Mouse (Mus musculus) liver, embryonic 15.5 days (tissue): ENCODE results near the gene Gabrb3. TPM values are rescaled to one million over a fixed set of nuclear protein-coding genes. Genes with fewer than 3 reads are reported as not detected.

Source experiments
- ATAC-seq: fragments of 200-750 bp; cut with Nextera tagmentation; 2 replicates; pipeline ENCODE4 v1.8.0; 2017; ENCODE audit warnings: moderate number of reproducible peaks, mild to moderate bottlenecking, moderate library complexity; ENCODE audit not compliant: insufficient read depth
- H3K27ac ChIP-seq: fragments of 300-500 bp; sonication (generic); replicated peaks from 2 replicates; pipeline ENCODE4 v1.5.1; 2015; ENCODE audit warnings: mild to moderate bottlenecking, inconsistent platforms
- H3K27me3 ChIP-seq: fragments of 300-500 bp; sonication (generic); 2 replicates; pipeline ENCODE4 v1.6.1; 2015; ENCODE audit warnings: mild to moderate bottlenecking, inconsistent platforms
- H3K36me3 ChIP-seq: fragments of 300-500 bp; sonication (generic); replicated peaks from 2 replicates; pipeline ENCODE4 v1.6.1; 2015; ENCODE audit warnings: moderate library complexity, mild to moderate bottlenecking, inconsistent platforms
- H3K4me1 ChIP-seq: fragments of 300-500 bp; sonication (generic); replicated peaks from 2 replicates; pipeline ENCODE4 v1.6.1; 2015; ENCODE audit warnings: inconsistent platforms
- H3K4me2 ChIP-seq: fragments of 300-500 bp; sonication (generic); 2 replicates; pipeline ENCODE4 v1.6.1; 2015; ENCODE audit warnings: moderate library complexity, mild to moderate bottlenecking, inconsistent platforms
- H3K4me3 ChIP-seq: fragments of 300-500 bp; sonication (generic); replicated peaks from 2 replicates; pipeline ENCODE4 v1.5.1; 2015; ENCODE audit warnings: mild to moderate bottlenecking, inconsistent platforms
- H3K9ac ChIP-seq: fragments of 300-500 bp; sonication (generic); 2 replicates; pipeline ENCODE4 v1.6.1; 2015; ENCODE audit warnings: moderate library complexity, mild to moderate bottlenecking, inconsistent platforms
- H3K9me3 ChIP-seq: fragments of 300-500 bp; sonication (generic); replicated peaks from 2 replicates; pipeline ENCODE4 v1.6.1; 2016; ENCODE audit warnings: inconsistent platforms
- WGBS: fragments of 180-500 bp; shearing (Covaris S2); methylation state at CpG from one replicate; pipeline ENCODE4 v1.1.7; 2015; ENCODE audit warnings: mixed read lengths; ENCODE audit not compliant: insufficient replicate concordance; 5-methylcytosine and 5-hydroxymethylcytosine counted together
- polyA plus RNA-seq: library from polyadenylated mRNA; unstranded; fragments of >200 nt; fragmentation: Nextera tagmentation; extraction: Ambion mirVana; gene quantifications from 2 replicates; pipeline ENCODE4 v1.2.1, GENCODE M21; 2015

Gabrb3 gene
- 0.05 TPM in 1 of 2 replicates, not detected in the other for polyA plus RNA-seq

- WGBS: 54% methylated on average over 2 of the region's 2 CpGs
Observed at GRCm38 (mm10) chr7:57419392-57419791, at the start of gene Gabrb3. Gene Gabrb3, plus strand, starts transcription at chr7:57419692.

DNA sequence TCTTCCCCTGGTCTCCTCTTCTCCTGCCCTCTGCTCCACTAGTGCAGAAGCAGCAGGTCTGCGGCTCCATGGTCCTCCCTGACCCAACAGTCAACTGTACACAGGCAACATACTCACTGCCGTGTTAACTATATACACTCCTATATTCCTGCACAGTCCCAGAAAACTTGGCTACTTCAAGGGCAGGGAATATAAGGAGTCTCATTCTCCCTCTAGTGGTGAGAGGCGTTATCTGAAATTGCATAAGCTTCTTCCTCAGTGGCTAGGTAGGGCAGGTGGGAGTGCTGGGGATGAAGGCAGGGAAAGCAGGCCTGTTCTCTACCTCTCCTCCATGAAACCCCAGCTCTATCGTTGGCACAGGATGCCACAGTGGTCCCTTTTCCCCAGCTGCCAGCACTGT is 35.4 kb upstream of the Gabrb3 start:
- 23% methylated on average over 4 of the region's 4 CpGs for WGBS
- Histone ChIP-seq H3K27me3 (peaks cover 24% of the 10 kb centered on the region), H3K9me3 (no peaks in the 10 kb centered on the region), H3K4me3 (no peak overlapping the region), H3K9ac (no peak overlapping the region), H3K36me3 (no peaks in the 10 kb centered on the region), H3K4me2 (no peak overlapping the region), H3K27ac (no peak overlapping the region), H3K4me1 (no peaks in the 10 kb centered on the region)
- ATAC-seq: no peak

More at GRCm38 (mm10) chr7:57419392-57419791, at the start of gene Gabrb3:
- no peaks in the 10 kb centered on the region for H3K36me3 ChIP-seq
- no peak within 1 kb of the TSS for H3K4me2 ChIP-seq
- no peak within 1 kb of the TSS for H3K27ac ChIP-seq
- no peak within 1 kb of the TSS for H3K9ac ChIP-seq
- H3K9me3 ChIP-seq: no peaks in the 10 kb centered on the region
- H3K4me1 ChIP-seq: no peaks in the 10 kb centered on the region
- H3K27me3 ChIP-seq: no peaks in the 10 kb centered on the region
- H3K4me3 ChIP-seq: no peak within 1 kb of the TSS
- no peak for ATAC-seq

DNA sequence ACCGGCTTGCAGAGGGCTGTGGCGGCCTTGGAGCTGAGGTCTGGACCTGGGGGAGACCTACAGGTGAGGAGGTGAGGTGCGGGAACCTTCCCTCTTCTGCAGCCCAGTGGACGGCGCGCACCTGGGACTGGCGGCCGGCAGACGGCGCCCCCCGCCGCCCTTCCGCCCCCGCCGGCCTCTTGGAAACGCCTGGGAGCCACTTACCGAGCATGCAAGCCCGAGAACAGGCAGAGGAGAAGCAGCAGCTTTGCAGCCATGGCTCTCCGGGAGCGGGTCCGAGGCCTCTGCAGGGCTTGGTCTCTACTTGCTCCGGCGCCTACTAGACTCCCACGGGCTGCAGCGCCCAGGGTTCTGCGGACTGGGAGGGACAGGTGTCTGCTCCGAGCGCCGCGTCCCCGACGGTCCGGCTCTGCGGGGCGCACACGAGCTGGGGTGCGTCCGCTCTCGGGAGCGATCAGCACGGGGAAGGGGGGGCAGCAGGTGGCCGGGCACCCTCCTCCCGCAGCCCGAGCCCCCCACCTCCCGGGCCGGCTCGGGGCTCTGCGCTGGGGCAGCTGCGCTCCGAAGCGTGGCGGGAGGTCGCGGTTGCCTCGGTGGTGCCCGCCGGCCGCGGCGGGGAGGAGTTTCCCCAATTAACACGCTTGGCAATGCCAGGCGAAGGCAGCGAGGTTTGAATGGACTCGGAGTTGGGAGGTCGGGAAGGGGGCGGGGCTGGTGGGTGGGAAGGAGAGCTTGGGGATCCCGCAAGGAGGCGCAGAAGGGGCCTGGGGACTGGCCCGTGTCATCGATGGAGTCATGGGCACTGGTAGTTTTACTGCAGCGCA is 32.8 kb upstream of the Gabrb3 start, which contains the start of gene Gabrg3:
Gabrg3 (minus strand) TSS at position 672 of the 824 bp plus-strand sequence.
- Histone ChIP-seq H3K27me3 (peaks cover 24% of the 10 kb centered on the region), H3K9me3 (no peaks in the 10 kb centered on the region), H3K4me1 (no peaks in the 10 kb centered on the region), H3K4me3 (no peak within 1 kb of the TSS), H3K27ac (no peak within 1 kb of the TSS), H3K36me3 (no peaks in the 10 kb centered on the region), H3K9ac (no peak within 1 kb of the TSS), H3K4me2 (peak within 1 kb of the TSS; percentile 37)
- WGBS: 2% methylated on average over 60 of the region's 71 CpGs
- no peak for ATAC-seq

- ATAC-seq: no peak
- no peaks in the 10 kb centered on the region for H3K4me1 ChIP-seq
- H3K9me3 ChIP-seq: no peaks in the 10 kb centered on the region
- no peak overlapping the region for H3K27ac ChIP-seq
- H3K4me2 ChIP-seq: no peak overlapping the region
- no peaks in the 10 kb centered on the region for H3K36me3 ChIP-seq
- WGBS: 19% methylated on average over 6 of the region's 6 CpGs
- H3K27me3 ChIP-seq: peaks cover 24% of the 10 kb centered on the region
- H3K4me3 ChIP-seq: no peak overlapping the region
- no peak overlapping the region for H3K9ac ChIP-seq
Observed at GRCm38 (mm10) chr7:57387341-57387654, 32.2 kb upstream of the Gabrb3 start.

- H3K36me3 ChIP-seq: no peaks in the 10 kb centered on the region
- no peak overlapping the region for H3K4me2 ChIP-seq
- H3K4me1 ChIP-seq: no peaks in the 10 kb centered on the region
- no peaks in the 10 kb centered on the region for H3K9me3 ChIP-seq
- no peak for ATAC-seq
- WGBS: 19% methylated on average over 4 of the region's 4 CpGs
- no peak overlapping the region for H3K4me3 ChIP-seq
- peaks cover 24% of the 10 kb centered on the region for H3K27me3 ChIP-seq
- H3K9ac ChIP-seq: no peak overlapping the region
- no peak overlapping the region for H3K27ac ChIP-seq
Observed at GRCm38 (mm10) chr7:57390046-57390445, 29.4 kb upstream of the Gabrb3 start.

DNA sequence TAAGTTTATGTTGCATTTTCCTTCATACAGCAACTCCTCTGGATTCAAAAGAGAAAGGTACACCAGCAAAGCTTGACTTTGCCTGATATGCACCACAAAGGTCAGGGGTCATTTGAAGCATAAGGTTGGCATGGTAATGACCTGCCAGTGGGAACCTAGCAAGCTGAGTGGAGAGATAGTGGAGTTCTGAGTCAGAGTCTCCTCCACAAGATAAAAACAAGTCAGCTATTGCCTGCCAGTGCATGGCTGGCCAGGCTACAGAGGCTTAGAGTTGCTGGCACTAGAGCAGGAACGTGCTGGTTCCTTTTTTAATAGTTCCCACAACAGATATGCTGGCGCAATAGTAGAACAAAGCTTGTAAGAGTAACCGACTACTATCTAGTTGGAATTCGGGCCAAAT is 25.9 kb upstream of the Gabrb3 start:
- Histone ChIP-seq H3K9ac (no peak overlapping the region), H3K4me1 (no peaks in the 10 kb centered on the region), H3K4me2 (no peak overlapping the region), H3K27ac (no peak overlapping the region), H3K4me3 (no peak overlapping the region), H3K9me3 (no peaks in the 10 kb centered on the region), H3K27me3 (no peaks in the 10 kb centered on the region), H3K36me3 (no peaks in the 10 kb centered on the region)
- ATAC-seq: no peak
- WGBS: 54% methylated on average over 4 of the region's 4 CpGs

DNA sequence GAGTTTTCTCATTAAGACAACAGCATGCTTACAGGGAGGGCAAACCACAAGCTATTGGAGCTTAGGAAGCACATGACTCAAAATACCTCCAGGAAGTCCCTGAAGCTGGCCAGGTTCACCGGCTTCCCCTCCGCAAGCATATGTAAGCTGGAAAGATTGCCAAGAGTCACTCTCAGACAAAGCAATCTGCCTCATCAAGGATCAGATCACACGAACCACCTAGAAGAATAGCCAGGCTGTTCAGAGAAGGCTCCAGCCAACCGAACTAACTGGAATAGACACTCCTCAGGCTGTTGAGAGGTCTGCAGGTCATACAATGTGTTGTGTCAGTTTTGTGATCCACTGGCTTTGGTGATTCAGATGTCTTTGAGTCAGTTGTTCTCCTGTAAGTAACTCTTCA is 8.3 kb upstream of the Gabrb3 start:
- H3K27ac ChIP-seq: no peak overlapping the region
- no peaks in the 10 kb centered on the region for H3K27me3 ChIP-seq
- no peak overlapping the region for H3K4me2 ChIP-seq
- no peak overlapping the region for H3K9ac ChIP-seq
- no peak overlapping the region for H3K4me3 ChIP-seq
- no peaks in the 10 kb centered on the region for H3K4me1 ChIP-seq
- H3K9me3 ChIP-seq: no peaks in the 10 kb centered on the region
- H3K36me3 ChIP-seq: no peaks in the 10 kb centered on the region
- ATAC-seq: no peak
- 73% methylated on average over 4 of the region's 4 CpGs for WGBS

- H3K4me1 ChIP-seq: no peaks in the 10 kb centered on the region
- H3K9ac ChIP-seq: no peak overlapping the region
- H3K4me3 ChIP-seq: no peak overlapping the region
- no peaks in the 10 kb centered on the region for H3K9me3 ChIP-seq
- WGBS: 20% methylated on average over 1 of the region's 1 CpGs
- ATAC-seq: no peak
- H3K27me3 ChIP-seq: no peaks in the 10 kb centered on the region
- no peak overlapping the region for H3K4me2 ChIP-seq
- no peak overlapping the region for H3K27ac ChIP-seq
- H3K36me3 ChIP-seq: no peaks in the 10 kb centered on the region
Observed at GRCm38 (mm10) chr7:57412896-57413295, 6.6 kb upstream of the Gabrb3 start.

DNA sequence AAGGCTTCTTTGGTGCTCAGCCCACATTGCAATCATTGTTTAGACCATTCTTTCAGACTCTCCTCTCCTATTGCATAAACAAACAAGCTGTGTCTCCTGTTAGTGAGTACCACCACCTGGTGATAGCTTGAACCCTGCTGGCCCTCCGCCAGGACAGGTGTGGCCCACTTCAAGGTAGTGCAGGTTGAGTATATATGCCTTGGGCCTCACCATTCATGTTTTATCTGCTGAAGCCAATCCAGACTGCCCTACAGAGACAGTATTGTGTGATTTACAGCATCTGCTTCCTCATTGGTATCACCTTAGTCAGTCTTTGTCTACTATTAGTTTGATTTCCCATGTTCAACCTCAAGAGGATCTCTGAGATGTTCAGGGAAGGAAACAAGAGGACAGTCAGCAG is 1.6 kb downstream of the Gabrb3 start:
- no peak overlapping the region for H3K4me2 ChIP-seq
- H3K4me3 ChIP-seq: no peak overlapping the region
- H3K4me1 ChIP-seq: no peaks in the 10 kb centered on the region
- no peak overlapping the region for H3K9ac ChIP-seq
- H3K27me3 ChIP-seq: no peaks in the 10 kb centered on the region
- H3K36me3 ChIP-seq: no peaks in the 10 kb centered on the region
- H3K9me3 ChIP-seq: no peaks in the 10 kb centered on the region
- ATAC-seq: no peak
- 65% methylated on average over 1 of the region's 1 CpGs for WGBS
- H3K27ac ChIP-seq: no peak overlapping the region

- Histone ChIP-seq H3K4me3 (no peak overlapping the region), H3K27me3 (no peaks in the 10 kb centered on the region), H3K27ac (no peak overlapping the region), H3K9ac (no peak overlapping the region), H3K4me1 (no peaks in the 10 kb centered on the region), H3K4me2 (no peak overlapping the region), H3K36me3 (no peaks in the 10 kb centered on the region), H3K9me3 (no peaks in the 10 kb centered on the region)
- ATAC-seq: no peak
- WGBS: 57% methylated on average over 1 of the region's 1 CpGs
Observed at GRCm38 (mm10) chr7:57422675-57423074, 3.2 kb downstream of the Gabrb3 start.

DNA sequence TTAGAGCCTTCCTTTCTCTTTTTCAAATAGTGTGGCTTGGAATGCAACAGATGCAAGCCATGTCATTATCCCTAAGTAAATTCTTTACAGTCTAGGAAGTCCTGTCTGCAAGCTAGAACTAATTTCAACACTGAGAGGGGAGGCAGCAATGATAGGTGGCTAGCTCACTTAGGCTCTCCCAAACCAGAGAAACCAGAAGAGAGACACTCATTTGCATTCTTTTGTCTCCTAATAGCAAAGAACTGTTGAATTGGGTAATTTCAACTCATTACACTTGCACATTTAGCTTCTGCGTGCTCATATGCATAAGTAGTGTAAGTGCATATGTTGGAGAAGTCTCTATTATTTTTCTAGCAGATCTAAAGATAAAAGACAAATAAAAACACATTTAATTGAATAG is 28.7 kb downstream of the Gabrb3 start:
- 51% methylated on average over 1 of the region's 1 CpGs for WGBS
- Histone ChIP-seq H3K27ac (no peak overlapping the region), H3K4me1 (no peaks in the 10 kb centered on the region), H3K4me2 (no peak overlapping the region), H3K9me3 (no peaks in the 10 kb centered on the region), H3K27me3 (no peaks in the 10 kb centered on the region), H3K36me3 (no peaks in the 10 kb centered on the region), H3K9ac (no peak overlapping the region), H3K4me3 (no peak overlapping the region)
- ATAC-seq: no peak

DNA sequence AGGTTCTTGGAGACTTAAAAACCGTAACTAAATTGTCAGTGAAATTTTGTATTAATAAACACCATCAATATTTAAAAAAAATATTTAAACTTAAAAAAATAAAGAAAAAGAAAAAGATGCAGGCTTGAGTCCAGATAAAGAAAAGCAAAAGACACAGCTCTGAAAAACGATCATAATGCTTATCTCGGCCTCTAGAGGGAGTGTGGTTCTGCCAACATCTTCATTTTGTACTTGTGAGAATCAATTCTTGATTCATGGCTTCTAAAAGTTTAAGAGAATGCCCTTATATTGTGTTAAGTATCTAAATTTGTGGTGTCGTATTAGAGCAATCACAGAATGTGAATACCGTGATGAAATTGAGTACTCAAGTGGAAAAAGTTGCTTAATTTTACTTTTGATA is 40.9 kb downstream of the Gabrb3 start:
- H3K27me3 ChIP-seq: no peaks in the 10 kb centered on the region
- no peak overlapping the region for H3K4me2 ChIP-seq
- no peak for ATAC-seq
- 50% methylated on average over 5 of the region's 5 CpGs for WGBS
- H3K9ac ChIP-seq: no peak overlapping the region
- H3K4me1 ChIP-seq: no peaks in the 10 kb centered on the region
- no peak overlapping the region for H3K4me3 ChIP-seq
- H3K27ac ChIP-seq: no peak overlapping the region
- no peaks in the 10 kb centered on the region for H3K36me3 ChIP-seq
- H3K9me3 ChIP-seq: no peaks in the 10 kb centered on the region
